Mouse (Mus musculus): ENCODE data around the gene Xpnpep1. TPM values are rescaled to one million over a fixed set of nuclear protein-coding genes. Genes with fewer than 3 reads are reported as not detected.

Gene Xpnpep1
- total and polyA plus RNA-seq, 3 experiments = 49.8 to 70.1 (median 59.8) TPM

DNA sequence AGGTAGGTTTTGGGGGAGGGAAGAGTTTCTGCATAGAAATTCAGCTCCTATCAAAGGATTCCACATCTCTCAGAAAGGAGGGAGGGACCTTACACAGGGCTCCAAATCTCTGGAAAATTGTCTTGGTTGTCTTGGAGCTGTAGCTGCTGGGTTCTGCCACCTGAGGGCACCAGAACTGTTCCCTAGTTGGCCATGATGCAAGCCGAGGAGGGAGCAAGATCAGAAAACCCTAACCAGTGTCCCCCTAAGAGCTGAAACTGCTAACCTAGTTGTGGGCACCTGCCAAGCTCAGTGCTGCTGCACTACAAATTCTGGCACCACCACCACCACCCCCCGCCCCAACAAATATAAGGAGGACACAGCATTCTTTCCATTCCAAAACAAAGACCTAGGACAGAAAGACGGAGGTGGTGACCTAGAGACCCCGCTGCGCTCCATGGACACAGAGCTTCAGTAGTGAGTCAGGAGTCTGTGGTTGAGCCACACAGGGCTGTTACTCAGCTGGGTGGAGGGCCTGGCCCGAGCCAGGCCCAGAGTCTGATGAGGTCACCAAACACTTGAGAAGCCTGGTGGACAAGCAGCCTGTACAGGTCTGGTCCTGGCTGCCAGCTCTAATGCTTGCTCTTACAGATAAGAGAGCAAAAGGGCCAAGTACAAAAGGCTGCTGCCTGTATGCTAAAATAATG, 31.9 kb downstream of the Xpnpep1 start:
- 28% methylated on average over 6 of the region's 6 CpGs for WGBS
- Histone ChIP-seq H3K27me3 (ENCODE audit: control insufficient read depth, insufficient read depth, low read length) (no peaks in the 10 kb centered on the region), H3K4me1 (ENCODE audit: control insufficient read depth, insufficient read depth, low read length) (no peaks in the 10 kb centered on the region), H3K4me3 (no peak overlapping the region), H3K27ac (peak overlapping the region; percentile 79), H3K36me3 (ENCODE audit: control insufficient read depth, insufficient read depth, low read length) (no peaks in the 10 kb centered on the region), H3K9ac (ENCODE audit: low read depth, low read length) (no peak overlapping the region), H3K79me2 (replicated peaks; ENCODE audit: control insufficient read depth, insufficient read depth, low read length) (no peaks in the 10 kb centered on the region)
- intact Hi-C loops (cut with DNase I) = loop anchor here (5.0 kb wide), 4 partner anchors 134 to 359 kb away; partner anchors contain the start of genes Add3 and Mxi1
- TF ChIP-seq EP300 (IDR thresholded peaks at IDR 0.05; ENCODE audit: insufficient read depth, low read depth, low read length) = peak; percentile 83; the same call in 1 of the 2 replicates
- no peak for TF ChIP-seq POLR2A (IDR thresholded peaks at IDR 0.05; ENCODE audit: insufficient read depth, low read depth, low read length)
- peak; percentile 85 for TF ChIP-seq CTCF (IDR thresholded peaks at IDR 0.05)
- peak; percentile 75 to 76 for DNase-seq

DNA sequence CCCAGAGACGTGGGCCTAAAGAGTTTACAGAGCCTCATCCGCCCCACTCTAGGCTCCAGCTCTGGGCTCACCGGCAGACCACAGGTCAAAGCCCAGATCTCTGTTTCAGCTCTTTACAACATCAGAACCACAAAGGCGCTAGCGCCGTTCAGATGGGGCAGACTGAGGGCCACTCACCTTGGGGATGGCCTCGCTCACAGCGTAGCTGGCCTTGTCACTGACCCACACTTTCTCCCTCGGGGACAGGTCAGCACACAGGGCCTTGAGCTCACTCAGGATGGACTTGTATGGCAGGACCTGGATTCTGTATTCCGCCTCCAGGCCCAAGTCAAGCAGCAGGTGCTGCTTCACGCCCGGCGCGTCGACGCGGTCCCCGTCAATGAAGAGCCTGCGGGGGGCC, 34.0 kb downstream of the Xpnpep1 start:
- no peaks in the 10 kb centered on the region for H3K4me1 ChIP-seq (ENCODE audit: control insufficient read depth, insufficient read depth, low read length)
- intact Hi-C loops (cut with DNase I) = loop anchor here (5.0 kb wide), 4 partner anchors 136 to 361 kb away; partner anchors contain the start of genes Add3 and Mxi1
- H3K36me3 ChIP-seq (ENCODE audit: control insufficient read depth, insufficient read depth, low read length) = no peaks in the 10 kb centered on the region
- H3K79me2 ChIP-seq (replicated peaks; ENCODE audit: control insufficient read depth, insufficient read depth, low read length) = no peaks in the 10 kb centered on the region
- no peak overlapping the region for H3K4me3 ChIP-seq
- no peak overlapping the region for H3K27ac ChIP-seq
- H3K27me3 ChIP-seq (ENCODE audit: control insufficient read depth, insufficient read depth, low read length) = no peaks in the 10 kb centered on the region
- 97% methylated on average over 19 of the region's 19 CpGs for WGBS
- TF ChIP-seq CTCF (IDR thresholded peaks at IDR 0.05) (no peak), EP300 (IDR thresholded peaks at IDR 0.05; ENCODE audit: insufficient read depth, low read depth, low read length) (no peak)
- DNase-seq = no peak
- H3K9ac ChIP-seq (ENCODE audit: low read depth, low read length) = no peak overlapping the region

DNA sequence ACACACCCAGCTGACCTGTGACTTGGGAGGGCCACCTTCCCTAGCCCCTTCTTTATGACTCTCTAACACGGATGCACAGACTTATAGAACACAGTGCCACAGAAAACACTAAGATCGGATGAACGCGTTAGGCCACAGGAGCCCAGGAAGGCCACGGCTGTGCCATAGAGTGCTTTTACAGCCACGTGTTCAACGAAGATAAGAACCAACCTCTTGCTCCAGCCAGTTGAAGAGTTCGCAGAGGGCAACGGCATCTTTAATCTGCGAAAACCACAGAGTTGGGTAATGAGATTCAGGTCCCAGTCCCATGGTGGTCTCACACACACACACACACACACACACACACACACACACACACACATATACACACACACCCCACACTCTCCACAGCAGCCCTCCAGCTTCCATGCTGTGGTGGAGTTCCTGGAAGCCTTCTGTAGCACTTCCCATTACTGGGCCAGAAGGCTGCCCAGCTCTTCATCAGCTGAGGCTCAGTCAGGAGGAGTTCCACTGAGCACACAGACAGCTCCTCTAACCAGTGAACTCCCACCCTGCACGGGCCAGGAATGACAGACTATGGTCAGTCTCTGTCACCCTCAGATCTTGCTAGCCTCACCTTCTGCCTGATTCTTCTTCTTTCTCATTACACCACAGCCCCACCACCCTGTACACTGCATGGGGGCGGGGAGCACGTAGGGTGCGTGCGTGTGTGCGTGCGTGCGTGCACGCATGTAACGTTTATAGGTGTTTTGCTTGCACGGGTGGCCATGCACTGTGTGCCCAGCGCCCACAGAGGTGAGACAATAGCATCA, 36.3 kb downstream of the Xpnpep1 start:
- H3K79me2 ChIP-seq (replicated peaks; ENCODE audit: control insufficient read depth, insufficient read depth, low read length) = no peaks in the 10 kb centered on the region
- TF ChIP-seq EP300 (IDR thresholded peaks at IDR 0.05; ENCODE audit: insufficient read depth, low read depth, low read length) (no peak), POLR2A (IDR thresholded peaks at IDR 0.05; ENCODE audit: insufficient read depth, low read depth, low read length) (no peak), CTCF (IDR thresholded peaks at IDR 0.05) (no peak)
- no peaks in the 10 kb centered on the region for H3K36me3 ChIP-seq (ENCODE audit: control insufficient read depth, insufficient read depth, low read length)
- no peak overlapping the region for H3K27ac ChIP-seq
- H3K4me1 ChIP-seq (ENCODE audit: control insufficient read depth, insufficient read depth, low read length) = no peaks in the 10 kb centered on the region
- DNase-seq = no peak
- WGBS = 85% methylated on average over 22 of the region's 22 CpGs
- intact Hi-C loops (cut with DNase I) = no loop called here
- no peak overlapping the region for H3K4me3 ChIP-seq
- H3K9ac ChIP-seq (ENCODE audit: low read depth, low read length) = no peak overlapping the region
- H3K27me3 ChIP-seq (ENCODE audit: control insufficient read depth, insufficient read depth, low read length) = no peaks in the 10 kb centered on the region

DNA sequence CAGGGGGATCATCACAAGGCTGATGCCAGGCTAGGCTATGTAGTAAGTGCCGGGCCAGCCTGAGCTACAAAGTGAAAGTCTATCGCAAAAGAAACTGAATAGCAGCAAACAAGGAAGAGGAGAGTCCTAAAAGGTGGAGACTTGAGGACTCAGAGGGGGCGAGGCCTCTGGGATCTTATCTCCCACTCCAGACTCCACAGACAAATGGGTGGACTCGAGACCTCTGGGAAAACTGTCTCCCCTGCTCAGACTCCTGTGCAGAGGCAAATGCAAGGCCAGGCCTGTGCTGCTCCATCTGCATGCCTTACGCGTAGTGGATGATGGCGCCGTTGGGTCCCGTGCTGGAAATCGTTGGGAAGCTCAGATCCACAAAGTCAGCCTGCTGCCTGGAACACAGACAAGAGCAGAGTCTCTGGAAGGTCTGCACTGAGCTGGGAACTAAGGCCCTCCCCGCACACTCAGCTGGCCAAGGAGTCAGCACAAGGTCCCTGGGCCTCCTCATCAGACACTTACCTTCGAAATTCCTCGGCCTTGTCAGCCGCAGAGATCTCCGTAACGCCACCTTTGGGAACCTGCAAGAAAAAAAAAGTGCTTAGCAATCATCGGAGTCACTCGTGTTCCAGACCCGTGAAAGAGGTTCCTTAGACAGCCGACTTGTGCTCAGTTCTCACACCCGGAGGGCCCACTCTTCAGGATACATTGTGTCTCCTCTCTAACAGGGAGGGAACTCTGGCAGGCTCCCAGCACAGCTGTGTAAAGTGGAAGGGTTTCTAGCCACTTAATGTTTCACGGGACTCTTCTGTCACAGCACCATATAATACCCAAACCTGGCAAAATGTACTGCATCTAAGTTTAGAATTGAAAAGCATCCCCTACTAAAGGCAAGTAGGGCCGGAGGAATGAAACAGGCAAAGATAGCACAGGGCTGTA, 37.6 kb downstream of the Xpnpep1 start:
- no peaks in the 10 kb centered on the region for H3K27me3 ChIP-seq (ENCODE audit: control insufficient read depth, insufficient read depth, low read length)
- H3K27ac ChIP-seq = no peak overlapping the region
- no peaks in the 10 kb centered on the region for H3K4me1 ChIP-seq (ENCODE audit: control insufficient read depth, insufficient read depth, low read length)
- H3K4me3 ChIP-seq = no peak overlapping the region
- no peak for DNase-seq
- intact Hi-C loops (cut with DNase I) = no loop called here
- 79% methylated on average over 23 of the region's 23 CpGs for WGBS
- H3K9ac ChIP-seq (ENCODE audit: low read depth, low read length) = no peak overlapping the region
- H3K36me3 ChIP-seq (ENCODE audit: control insufficient read depth, insufficient read depth, low read length) = no peaks in the 10 kb centered on the region
- H3K79me2 ChIP-seq (replicated peaks; ENCODE audit: control insufficient read depth, insufficient read depth, low read length) = no peaks in the 10 kb centered on the region
- TF ChIP-seq CTCF (IDR thresholded peaks at IDR 0.05) (no peak), EP300 (IDR thresholded peaks at IDR 0.05; ENCODE audit: insufficient read depth, low read depth, low read length) (no peak), POLR2A (IDR thresholded peaks at IDR 0.05; ENCODE audit: insufficient read depth, low read depth, low read length) (no peak)

DNA sequence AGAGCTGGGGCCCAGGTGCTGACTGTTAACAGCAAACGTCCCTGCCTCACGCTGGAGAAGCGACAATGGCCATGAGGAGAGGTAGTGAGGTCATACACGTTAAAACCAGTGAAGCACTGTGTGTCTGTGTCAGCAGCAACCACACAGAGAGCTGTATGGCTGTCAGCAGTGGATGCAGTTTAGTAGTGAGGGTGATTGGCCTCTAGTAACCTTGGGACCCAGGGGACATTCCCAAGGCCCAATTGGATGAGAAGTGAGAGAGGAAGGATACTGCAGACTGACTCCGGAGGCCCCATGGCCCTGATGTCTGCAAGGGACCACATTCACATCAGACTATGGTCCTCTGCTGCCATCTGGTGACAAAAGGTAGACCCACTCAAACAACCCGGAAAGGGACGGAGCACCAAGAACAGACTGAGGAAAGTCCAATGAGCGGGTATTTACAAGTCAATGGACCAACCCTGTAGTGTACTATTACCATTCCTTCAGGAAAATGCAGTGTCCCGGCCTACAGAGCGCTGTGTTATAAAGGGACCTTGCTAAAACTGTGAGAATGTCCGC, 47.1 kb downstream of the Xpnpep1 start:
- H3K9ac ChIP-seq (ENCODE audit: low read depth, low read length) = no peak overlapping the region
- no peak overlapping the region for H3K4me3 ChIP-seq
- no peak for DNase-seq
- no peaks in the 10 kb centered on the region for H3K79me2 ChIP-seq (replicated peaks; ENCODE audit: control insufficient read depth, insufficient read depth, low read length)
- no peaks in the 10 kb centered on the region for H3K4me1 ChIP-seq (ENCODE audit: control insufficient read depth, insufficient read depth, low read length)
- TF ChIP-seq EP300 (IDR thresholded peaks at IDR 0.05; ENCODE audit: insufficient read depth, low read depth, low read length) (peak; percentile 50; the same call in 1 of the 2 replicates), POLR2A (IDR thresholded peaks at IDR 0.05; ENCODE audit: insufficient read depth, low read depth, low read length) (no peak), CTCF (IDR thresholded peaks at IDR 0.05) (peak; percentile 70)
- no peaks in the 10 kb centered on the region for H3K36me3 ChIP-seq (ENCODE audit: control insufficient read depth, insufficient read depth, low read length)
- no peaks in the 10 kb centered on the region for H3K27me3 ChIP-seq (ENCODE audit: control insufficient read depth, insufficient read depth, low read length)
- WGBS = 70% methylated on average over 11 of the region's 11 CpGs
- H3K27ac ChIP-seq = no peak overlapping the region
- intact Hi-C loops (cut with DNase I) = no loop called here
